Mouse (Mus musculus) hindbrain, embryonic 15.5 days (tissue): Measurements from ENCODE around the gene Hoxa3. TPM values are rescaled to one million over a fixed set of nuclear protein-coding genes. Genes with fewer than 3 reads are reported as not detected.

Source experiments
- ATAC-seq: fragments of 200-750 bp; cut with Nextera tagmentation; 2 replicates; pipeline ENCODE4 v1.8.0; 2017; ENCODE audit warnings: low read depth, moderate number of reproducible peaks, moderate TSS enrichment; ENCODE audit not compliant: low FRiP score
- H3K27ac ChIP-seq: fragments of 300-500 bp; sonication (generic); replicated peaks from 2 replicates; pipeline ENCODE4 v1.5.1; 2015; ENCODE audit warnings: mild to moderate bottlenecking, inconsistent platforms
- H3K27me3 ChIP-seq: fragments of 300-500 bp; sonication (generic); 2 replicates; pipeline ENCODE4 v1.6.1; 2015; ENCODE audit warnings: control low read depth, inconsistent platforms
- H3K36me3 ChIP-seq: fragments of 300-500 bp; sonication (generic); 2 replicates; pipeline ENCODE4 v1.6.1; 2015; ENCODE audit warnings: control low read depth, inconsistent platforms
- H3K4me1 ChIP-seq: fragments of 300-500 bp; sonication (generic); replicated peaks from 2 replicates; pipeline ENCODE4 v1.6.1; 2015; ENCODE audit warnings: control low read depth, inconsistent platforms
- H3K4me2 ChIP-seq: fragments of 300-500 bp; sonication (generic); 2 replicates; pipeline ENCODE4 v1.6.1; 2015; ENCODE audit warnings: moderate library complexity, mild to moderate bottlenecking, inconsistent platforms
- H3K4me3 ChIP-seq: fragments of 300-500 bp; sonication (generic); 2 replicates; pipeline ENCODE4 v1.5.1; 2015; ENCODE audit warnings: mild to moderate bottlenecking, inconsistent platforms
- H3K9ac ChIP-seq: fragments of 300-500 bp; sonication (generic); 2 replicates; pipeline ENCODE4 v1.6.1; 2015; ENCODE audit warnings: inconsistent platforms
- H3K9me3 ChIP-seq: fragments of 300-500 bp; sonication (generic); 2 replicates; pipeline ENCODE4 v1.6.1; 2016; ENCODE audit warnings: control low read depth, inconsistent platforms
- WGBS: fragments of 180-500 bp; shearing (Covaris S2); methylation state at CpG from one replicate; pipeline ENCODE4 v1.1.7; 2015; 5-methylcytosine and 5-hydroxymethylcytosine counted together
- polyA plus RNA-seq: library from polyadenylated mRNA; unstranded; fragments of >200 nt; fragmentation: Nextera tagmentation; extraction: Ambion mirVana; gene quantifications from 2 replicates; pipeline ENCODE4 v1.2.1, GENCODE M21; 2015

Gene Hoxa3
- polyA plus RNA-seq, 1 experiment from 2014 or later, result 16.3 TPM

- Histone ChIP-seq H3K27me3 (peaks cover 89% of the 10 kb centered on the region), H3K27ac (no peak overlapping the region)
Observed at GRCm38 (mm10) chr6:52234428-52235140, 21.4 kb upstream of the Hoxa3 start.

GRCm38 (mm10) chr6:52233546-52234427, 20.7 kb upstream of the Hoxa3 start:
- H3K9me3 ChIP-seq, result no peaks in the 10 kb centered on the region
- H3K27ac ChIP-seq, result no peak overlapping the region
- peaks cover 92% of the 10 kb centered on the region for H3K27me3 ChIP-seq
- H3K4me1 ChIP-seq, result no peaks in the 10 kb centered on the region
- H3K4me3 ChIP-seq, result no peak overlapping the region
- no peaks in the 10 kb centered on the region for H3K36me3 ChIP-seq
- H3K4me2 ChIP-seq, result no peak overlapping the region
- H3K9ac ChIP-seq, result no peak overlapping the region
- ATAC-seq, result no peak
- 1% methylated on average over 69 of the region's 70 CpGs for WGBS

More at GRCm38 (mm10) chr6:52234428-52235140, 21.4 kb upstream of the Hoxa3 start:
- no peak for ATAC-seq
- WGBS, result 1% methylated on average over 63 of the region's 68 CpGs
- no peak overlapping the region for H3K9ac ChIP-seq
- no peak overlapping the region for H3K4me2 ChIP-seq
- H3K4me1 ChIP-seq, result no peaks in the 10 kb centered on the region
- H3K4me3 ChIP-seq, result no peak overlapping the region
- no peaks in the 10 kb centered on the region for H3K9me3 ChIP-seq
- no peaks in the 10 kb centered on the region for H3K36me3 ChIP-seq

- Histone ChIP-seq H3K9ac (no peak overlapping the region), H3K4me3 (no peak overlapping the region), H3K9me3 (no peaks in the 10 kb centered on the region), H3K4me2 (no peak overlapping the region), H3K4me1 (no peaks in the 10 kb centered on the region), H3K36me3 (no peaks in the 10 kb centered on the region), H3K27me3 (peaks cover 91% of the 10 kb centered on the region), H3K27ac (no peak overlapping the region)
- ATAC-seq, result no peak
- WGBS, result 1% methylated on average over 23 of the region's 23 CpGs
Observed at GRCm38 (mm10) chr6:52232984-52233545, 19.9 kb upstream of the Hoxa3 start.

GRCm38 (mm10) chr6:52232568-52232965, 19.4 kb upstream of the Hoxa3 start:
- H3K27me3 ChIP-seq, result peaks cover 91% of the 10 kb centered on the region
- ATAC-seq, result no peak
- no peaks in the 10 kb centered on the region for H3K9me3 ChIP-seq
- under 1% methylated on average over 18 of the region's 18 CpGs for WGBS
- no peak overlapping the region for H3K27ac ChIP-seq
- no peak overlapping the region for H3K9ac ChIP-seq
- no peak overlapping the region for H3K4me3 ChIP-seq
- no peaks in the 10 kb centered on the region for H3K36me3 ChIP-seq
- no peaks in the 10 kb centered on the region for H3K4me1 ChIP-seq
- H3K4me2 ChIP-seq, result no peak overlapping the region

- no peaks in the 10 kb centered on the region for H3K36me3 ChIP-seq
- H3K4me2 ChIP-seq, result no peak overlapping the region
- no peak for ATAC-seq
- no peaks in the 10 kb centered on the region for H3K9me3 ChIP-seq
- H3K4me3 ChIP-seq, result no peak overlapping the region
- H3K27me3 ChIP-seq, result peaks cover 91% of the 10 kb centered on the region
- no peaks in the 10 kb centered on the region for H3K4me1 ChIP-seq
- no peak overlapping the region for H3K27ac ChIP-seq
- no peak overlapping the region for H3K9ac ChIP-seq
- WGBS, result under 1% methylated on average over 18 of the region's 18 CpGs
Observed at GRCm38 (mm10) chr6:52231885-52232567, 18.9 kb upstream of the Hoxa3 start.

- under 1% methylated on average over 23 of the region's 36 CpGs for WGBS
- no peak within 1 kb of the TSS for H3K4me3 ChIP-seq
- H3K9me3 ChIP-seq, result no peaks in the 10 kb centered on the region
- ATAC-seq, result no peak
- H3K9ac ChIP-seq, result no peak within 1 kb of the TSS
- H3K4me2 ChIP-seq, result no peak within 1 kb of the TSS
- no peaks in the 10 kb centered on the region for H3K36me3 ChIP-seq
- H3K27me3 ChIP-seq, result peaks cover 91% of the 10 kb centered on the region
- no peak within 1 kb of the TSS for H3K27ac ChIP-seq
- no peaks in the 10 kb centered on the region for H3K4me1 ChIP-seq
Observed at GRCm38 (mm10) chr6:52230516-52231165, 17.5 kb upstream of the Hoxa3 start, which contains the start of gene Hoxa9. TSS of gene Hoxa9 (minus strand) at chr6:52231089.

GRCm38 (mm10) chr6:52229558-52230416, 16.7 kb upstream of the Hoxa3 start:
- H3K4me2 ChIP-seq, result no peak overlapping the region
- WGBS, result 2% methylated on average over 44 of the region's 44 CpGs
- no peaks in the 10 kb centered on the region for H3K4me1 ChIP-seq
- H3K9ac ChIP-seq, result no peak overlapping the region
- no peak for ATAC-seq
- H3K9me3 ChIP-seq, result no peaks in the 10 kb centered on the region
- H3K36me3 ChIP-seq, result no peaks in the 10 kb centered on the region
- no peak overlapping the region for H3K27ac ChIP-seq
- H3K27me3 ChIP-seq, result peaks cover 91% of the 10 kb centered on the region
- H3K4me3 ChIP-seq, result no peak overlapping the region

GRCm38 (mm10) chr6:52228475-52229465, 15.6 kb upstream of the Hoxa3 start:
- no peaks in the 10 kb centered on the region for H3K36me3 ChIP-seq
- under 1% methylated on average over 38 of the region's 38 CpGs for WGBS
- H3K4me1 ChIP-seq, result no peaks in the 10 kb centered on the region
- H3K9me3 ChIP-seq, result no peaks in the 10 kb centered on the region
- no peak overlapping the region for H3K4me3 ChIP-seq
- H3K9ac ChIP-seq, result no peak overlapping the region
- no peak for ATAC-seq
- H3K27ac ChIP-seq, result no peak overlapping the region
- H3K4me2 ChIP-seq, result no peak overlapping the region
- peaks cover 91% of the 10 kb centered on the region for H3K27me3 ChIP-seq

- Histone ChIP-seq H3K4me2 (no peak overlapping the region), H3K9me3 (no peaks in the 10 kb centered on the region), H3K36me3 (no peaks in the 10 kb centered on the region), H3K27me3 (peaks cover 91% of the 10 kb centered on the region), H3K4me3 (no peak overlapping the region), H3K27ac (no peak overlapping the region), H3K9ac (no peak overlapping the region), H3K4me1 (no peaks in the 10 kb centered on the region)
- 3% methylated on average over 11 of the region's 11 CpGs for WGBS
- ATAC-seq, result no peak
Observed at GRCm38 (mm10) chr6:52227470-52228222, 14.5 kb upstream of the Hoxa3 start.
